In genomic region chr14:28165621-28166211, GRCm38 (mm10) we compare ENCODE assay signal across 9 mouse cellular contexts.
DNase-seq lines count a peak whose midpoint lies in the region; ATAC-seq lines count a peak whose summit lies in the region.
"Had no signal": no experiment of that assay in that cellular context is flagged by ENCODE, and none has a peak within 500 bp of the region (broad histone marks: within the 10 kb centered on the region; RNA-seq: fewer than 3 reads in every experiment).

No protein-coding gene starts in this region.

- no peaks in the 10 kb centered on the region for H3K9me3 ChIP-seq in heart, embryonic 12.5 days (replicated peaks)
- H3K9me3 ChIP-seq in hindbrain, embryonic 11.5 days (ENCODE audit: control insufficient read depth, low read length), result no peaks in the 10 kb centered on the region
- no peaks in the 10 kb centered on the region for H3K9me3 ChIP-seq in midbrain, embryonic 13.5 days

- H3K9ac ChIP-seq in heart, embryonic 12.5 days, result no peak overlapping the region
- H3K9ac ChIP-seq in hindbrain, embryonic 11.5 days (ENCODE audit: low read depth, low read length), result no peak overlapping the region
- no peak overlapping the region for H3K9ac ChIP-seq in midbrain, embryonic 13.5 days (replicated peaks)

- no peaks in the 10 kb centered on the region for H3K36me3 ChIP-seq in heart, embryonic 12.5 days
- no peaks in the 10 kb centered on the region for H3K36me3 ChIP-seq in hindbrain, embryonic 11.5 days (ENCODE audit: control insufficient read depth, insufficient read depth, low read length)
- no peaks in the 10 kb centered on the region for H3K36me3 ChIP-seq in midbrain, embryonic 13.5 days

- 67% methylated on average over 5 of the region's 5 CpGs for WGBS in heart, embryonic 12.5 days
- WGBS in hindbrain, embryonic 11.5 days, result 69% methylated on average over 5 of the region's 5 CpGs
- 44% methylated on average over 5 of the region's 5 CpGs for whole genome bisulfite sequencing in midbrain, embryonic 13.5 days

- H3K27ac ChIP-seq in heart, embryonic 12.5 days (ENCODE audit: poor library complexity, severe bottlenecking), result no peak overlapping the region
- no peak overlapping the region for H3K27ac ChIP-seq in hindbrain, embryonic 11.5 days (ENCODE audit: low read depth, low read length)
- H3K27ac ChIP-seq in midbrain, embryonic 13.5 days, result peak overlapping the region; percentile 39

- peak; percentile 11; the same call in 1 of the 2 replicates for ATAC-seq in heart, embryonic 12.5 days (ENCODE audit: insufficient number of reproducible peaks, low FRiP score)
- ATAC-seq in hindbrain, embryonic 11.5 days (ENCODE audit: low FRiP score), result no peak
- peak; percentile 70 for ATAC-seq in midbrain, embryonic 13.5 days
- no peak for ATAC-seq in inflammation-experienced regulatory T-cells, adult 6 months

- no peak overlapping the region for H3K4me2 ChIP-seq in heart, embryonic 12.5 days
- H3K4me2 ChIP-seq in hindbrain, embryonic 11.5 days (replicated peaks; ENCODE audit: low read depth, low read length), result no peak overlapping the region
- no peak overlapping the region; the same call in 1 of the 2 replicates for H3K4me2 ChIP-seq in midbrain, embryonic 13.5 days (replicated peaks)

- H3K4me1 ChIP-seq in heart, embryonic 12.5 days (replicated peaks), result peaks cover 21% of the 10 kb centered on the region
- H3K4me1 ChIP-seq in hindbrain, embryonic 11.5 days (replicated peaks; ENCODE audit: control insufficient read depth, insufficient read depth, low read length), result no peaks in the 10 kb centered on the region
- H3K4me1 ChIP-seq in midbrain, embryonic 13.5 days (replicated peaks), result peaks cover 24% of the 10 kb centered on the region

- DNase-seq in heart, adult 18-20 months, result no peak
- DNase-seq in embryo, embryonic 10.5 days (ENCODE audit: low spot score), result peak; percentile 44
- peak; percentile 18 for DNase-seq in hindbrain, embryonic 11.5 days (ENCODE audit: low spot score)
- DNase-seq in adrenal gland, adult (ENCODE audit: inconsistent age in 2 of 2, low spot score in 1 of 2), result no peak
- DNase-seq in adrenal gland, postnatal 4 days (ENCODE audit: low spot score in 2 of 2), result no peak
- DNase-seq: right cerebral cortex, postnatal 25 days had no signal

- H3K27me3 ChIP-seq in heart, embryonic 12.5 days (replicated peaks), result no peaks in the 10 kb centered on the region
- no peaks in the 10 kb centered on the region for H3K27me3 ChIP-seq in hindbrain, embryonic 11.5 days (ENCODE audit: control insufficient read depth, insufficient read depth, low read length)
- peaks cover 3% of the 10 kb centered on the region; the same call in 1 of the 2 replicates for H3K27me3 ChIP-seq in midbrain, embryonic 13.5 days

- H3K4me3 ChIP-seq in heart, embryonic 12.5 days, result no peak overlapping the region
- no peak overlapping the region for H3K4me3 ChIP-seq in hindbrain, embryonic 11.5 days (ENCODE audit: low read depth, low read length)
- no peak overlapping the region for H3K4me3 ChIP-seq in midbrain, embryonic 13.5 days (replicated peaks)

Comparison
In these comparisons a context has a peak if more than half of its experiments do, and no peak if none do; other contexts are left out.
1. ATAC-seq: peak in heart, embryonic 12.5 days (single experiment) and midbrain, embryonic 13.5 days (single experiment); none in hindbrain, embryonic 11.5 days (single experiment) and inflammation-experienced regulatory T-cells, adult 6 months (single experiment).
2. DNase-seq: peak in embryo, embryonic 10.5 days (single experiment) and hindbrain, embryonic 11.5 days (single experiment); none in heart, adult 18-20 months (0 of 2), adrenal gland, adult (0 of 2) and adrenal gland, postnatal 4 days (0 of 2).